Mouse (Mus musculus): ENCODE results near the gene Mmp21.

- TF ChIP-seq CTCF (IDR thresholded peaks at IDR 0.05; ENCODE audit: control insufficient read depth, insufficient read depth, low read length), result no peak
- no peak for TF ChIP-seq POLR2A (IDR thresholded peaks at IDR 0.05; ENCODE audit: borderline replicate concordance, control insufficient read depth, low read depth, low read length)
Measured at GRCm38 (mm10) chr7:133703906-133704305, 24.0 kb upstream of the Mmp21 start.
